Mouse (Mus musculus) gastrocnemius, postnatal 14 days (tissue): ENCODE measurements around the gene Pip5k1b. TPM values are rescaled to one million over a fixed set of nuclear protein-coding genes. Genes with fewer than 3 reads are reported as not detected.
A peak's percentile ranks its signal among the peaks of the same experiment; 100 is the strongest.

Source experiments
- DNase-seq: peaks from one replicate; pipeline ENCODE4 v3.0.0; 2021; ENCODE audit warnings: mixed read lengths
- intact Hi-C: fragments of 180-260 bp; cut with DNase I; formaldehyde crosslinking; loops from one replicate; pipeline ENCODE4 v1.15.1; 2025; ENCODE audit warnings: low total_unique reads
- total RNA-seq, 2 experiments: library from RNA; stranded (reverse); gene quantifications; 2 replicates each; pipeline ENCODE4 v1.2.3; 2021

Pip5k1b gene
- total RNA-seq, 2 experiments from 2014 or later = 0.51 to 1.0 TPM

DNA sequence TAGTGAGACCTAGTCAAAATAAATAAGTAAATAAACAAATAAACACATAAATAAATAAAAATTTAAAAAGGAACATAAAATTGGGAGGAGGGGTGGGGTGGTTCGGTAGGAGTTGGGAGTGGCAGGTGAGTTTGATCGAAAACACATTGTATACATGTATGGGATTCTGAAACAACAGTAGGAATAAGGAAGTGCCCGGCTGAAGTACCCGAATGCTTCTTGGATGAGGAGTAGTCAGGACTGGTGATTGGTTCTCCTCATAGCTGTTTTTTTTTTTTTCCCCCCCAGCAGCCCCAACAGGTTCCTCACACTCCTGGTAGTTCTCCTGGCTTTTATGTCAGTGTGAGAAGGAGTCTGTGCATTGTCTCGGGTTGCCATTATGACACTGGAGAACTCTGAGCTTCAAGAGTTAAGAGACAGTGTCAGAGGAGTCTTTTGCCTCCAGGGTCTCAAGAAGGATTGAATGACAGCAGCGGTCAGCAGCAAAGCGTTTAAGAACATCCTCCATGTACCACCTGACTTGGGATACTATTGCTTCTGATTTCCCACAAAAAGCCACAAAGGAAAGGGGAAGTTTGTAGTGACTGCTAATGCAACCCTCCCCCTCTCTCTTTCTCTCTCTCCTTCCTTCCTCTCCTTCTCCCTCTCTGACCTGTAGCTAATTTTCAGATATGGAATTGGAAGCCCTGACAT lies 274.2 kb downstream of the Pip5k1b start:
- no peak for DNase-seq
- intact Hi-C loops = no loop called here

DNA sequence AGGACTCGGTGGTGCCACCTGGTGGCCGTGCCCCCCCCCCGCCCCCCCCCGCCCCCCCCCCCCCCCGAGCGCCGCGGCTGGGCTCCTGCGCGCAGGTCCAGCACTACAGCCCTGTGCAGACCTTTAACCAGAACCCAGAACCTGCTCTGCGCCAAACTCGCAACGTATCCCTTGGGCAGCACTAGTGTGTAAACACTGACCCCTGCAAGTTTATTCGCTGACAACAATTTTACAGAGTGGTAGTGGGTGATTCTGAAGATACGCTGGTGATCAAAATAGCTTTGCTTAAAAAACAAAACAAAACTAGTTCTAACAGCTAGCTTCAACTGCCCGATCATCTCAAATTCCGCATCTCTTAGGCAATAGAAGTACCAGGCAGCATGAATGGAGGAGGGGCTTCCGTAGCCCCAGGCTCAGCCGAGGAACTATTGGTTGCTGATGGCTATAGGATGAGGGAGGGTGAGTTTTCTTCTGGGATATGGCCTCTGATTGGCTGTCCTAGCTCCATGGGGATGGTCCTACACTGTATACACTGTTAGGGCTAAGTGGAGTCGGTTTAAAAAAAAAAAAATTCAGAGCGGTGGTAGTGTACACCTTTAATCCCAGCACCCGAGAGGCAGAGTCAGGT lies 275.0 kb downstream of the Pip5k1b start, which contains the start of gene Fxn:
Gene Fxn, minus strand, starts transcription at position 5 of the 628 bp plus-strand sequence.
- intact Hi-C loops = no loop called here
- DNase-seq = no peak

DNA sequence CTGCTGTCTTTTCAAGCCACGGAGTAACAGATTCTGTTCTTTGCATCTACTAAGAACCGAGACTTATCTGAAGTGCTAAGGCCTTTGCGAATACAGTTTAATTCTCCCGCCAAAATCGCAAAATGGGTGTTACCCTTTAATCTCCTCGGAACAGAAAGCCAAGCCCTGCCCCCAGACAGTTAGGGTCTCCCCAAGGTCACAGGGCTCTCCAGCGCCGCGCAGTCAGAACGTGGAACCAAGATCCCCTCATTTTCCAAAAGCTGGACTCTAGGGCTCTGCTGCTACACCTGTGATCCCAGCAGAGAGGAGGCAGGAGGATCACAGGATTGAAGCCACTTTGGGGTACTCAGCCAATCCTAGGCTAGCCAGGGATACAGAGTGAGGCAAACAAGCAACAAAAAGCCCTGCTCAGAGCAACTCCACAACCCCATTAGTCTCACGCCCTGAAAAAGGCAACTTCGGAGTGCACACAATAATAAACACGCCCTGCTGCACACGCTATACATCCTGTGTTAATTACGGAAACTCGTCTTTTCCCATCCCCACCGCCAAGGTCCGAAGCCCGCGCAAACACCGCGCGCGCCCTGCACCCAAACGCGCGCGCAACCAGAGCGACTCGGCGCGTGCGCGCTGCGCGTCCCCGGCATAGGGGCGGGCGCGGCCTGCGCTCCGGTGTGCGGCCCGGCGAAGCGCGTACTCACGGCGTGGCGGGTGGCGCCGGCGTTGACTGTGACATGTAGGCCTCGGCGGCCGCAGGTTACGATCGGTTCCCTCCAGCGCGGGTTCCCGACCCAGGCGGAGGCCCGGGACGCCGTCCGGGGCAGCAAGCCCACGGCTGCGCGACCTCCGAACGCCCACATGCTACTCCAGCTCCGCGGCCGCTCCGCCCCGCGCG lies 275.7 kb downstream of the Pip5k1b start:
- intact Hi-C loops = loop anchor here (5.0 kb wide), 1 partner anchor 123 kb away; no protein-coding TSS in a partner anchor
- peak; percentile 78 for DNase-seq

DNA sequence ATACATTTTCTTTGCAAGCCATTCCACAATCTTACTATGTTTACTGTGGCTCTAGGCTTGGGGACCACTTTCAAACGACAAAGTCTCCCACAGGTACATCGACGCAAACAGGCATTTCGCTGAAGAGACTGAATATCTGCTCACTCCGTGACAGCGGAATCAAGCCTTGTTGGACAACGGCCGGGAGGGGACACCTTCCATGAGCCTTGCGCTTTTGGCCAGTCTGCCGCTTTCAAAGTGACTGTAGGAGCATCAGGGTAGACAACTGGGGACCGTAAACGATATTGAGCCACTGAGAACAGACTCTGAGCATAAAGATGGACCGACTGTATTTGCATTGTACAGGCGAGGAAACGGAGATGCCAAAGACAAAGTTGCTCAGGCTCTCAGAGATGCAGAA lies 276.8 kb downstream of the Pip5k1b start:
- DNase-seq = no peak
- intact Hi-C loops = loop anchor here (5.0 kb wide), 1 partner anchor 122 kb away; no protein-coding TSS in a partner anchor

DNA sequence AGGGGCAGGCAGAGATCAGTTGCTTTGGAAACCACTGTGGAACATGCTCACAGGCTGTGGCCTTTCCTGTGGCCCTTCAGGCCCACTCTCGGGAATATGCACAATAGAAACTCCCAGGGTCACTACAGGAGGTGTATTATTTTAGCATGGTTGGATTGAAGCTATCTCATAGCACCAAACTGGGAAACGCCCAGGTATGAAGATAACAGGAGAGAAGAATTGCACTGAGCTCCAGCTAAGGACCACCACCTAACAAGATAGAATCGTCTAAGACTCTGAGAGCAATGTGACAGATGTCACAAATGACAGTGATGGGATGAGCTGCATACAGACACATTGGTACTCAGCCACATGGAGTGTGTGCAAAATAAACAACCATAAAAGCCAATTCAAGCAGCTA lies 281.4 kb downstream of the Pip5k1b start:
- no peak for DNase-seq
- intact Hi-C loops = no loop called here

DNA sequence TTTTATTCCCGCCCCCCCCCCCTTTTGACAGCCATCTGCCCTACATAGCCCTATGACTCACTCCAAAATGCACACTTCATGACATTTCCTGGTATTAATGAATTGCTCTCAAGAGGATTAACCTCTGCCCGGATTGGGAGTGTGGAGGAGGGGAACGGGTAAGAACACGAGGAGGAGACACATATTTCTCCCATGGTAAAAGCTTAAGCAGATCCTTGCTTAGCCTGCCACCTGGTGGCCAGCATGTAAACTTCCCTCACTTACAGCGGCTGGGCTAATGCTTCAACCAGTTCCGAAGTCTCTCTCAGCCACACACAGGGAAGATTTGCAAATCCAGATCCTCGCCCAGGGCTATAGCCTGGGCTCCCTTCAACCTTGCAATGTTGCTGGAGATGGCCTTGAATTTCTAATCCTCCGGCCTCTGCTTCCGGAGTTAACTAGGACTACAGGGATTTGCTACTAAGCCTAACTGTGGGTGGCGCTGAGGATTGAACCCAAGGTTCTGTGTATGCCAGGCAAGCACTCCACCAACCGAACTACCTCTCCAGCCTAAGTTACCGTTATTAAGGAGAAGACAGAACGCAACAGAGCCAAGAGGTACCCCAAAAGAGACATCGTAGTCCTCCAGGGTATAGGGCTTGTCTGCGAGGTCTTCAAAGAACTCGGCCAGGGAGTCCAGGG lies 283.8 kb downstream of the Pip5k1b start:
- intact Hi-C loops = no loop called here
- peak; percentile 79 for DNase-seq

- no peak for DNase-seq
These were observed 284.3 kb downstream of the Pip5k1b start for GRCm38 (mm10) chr19:24271326-24271725.

GRCm38 (mm10) chr19:24268531-24268930 lies 287.1 kb downstream of the Pip5k1b start:
- DNase-seq = no peak

More at GRCm38 (mm10) chr19:24271326-24271725, 284.3 kb downstream of the Pip5k1b start:
- intact Hi-C loops = no loop called here

GRCm38 (mm10) chr19:24266046-24266830 lies 289.4 kb downstream of the Pip5k1b start:
- intact Hi-C loops = no loop called here
- DNase-seq = no peak

More at GRCm38 (mm10) chr19:24268531-24268930, 287.1 kb downstream of the Pip5k1b start:
- intact Hi-C loops = no loop called here

DNA sequence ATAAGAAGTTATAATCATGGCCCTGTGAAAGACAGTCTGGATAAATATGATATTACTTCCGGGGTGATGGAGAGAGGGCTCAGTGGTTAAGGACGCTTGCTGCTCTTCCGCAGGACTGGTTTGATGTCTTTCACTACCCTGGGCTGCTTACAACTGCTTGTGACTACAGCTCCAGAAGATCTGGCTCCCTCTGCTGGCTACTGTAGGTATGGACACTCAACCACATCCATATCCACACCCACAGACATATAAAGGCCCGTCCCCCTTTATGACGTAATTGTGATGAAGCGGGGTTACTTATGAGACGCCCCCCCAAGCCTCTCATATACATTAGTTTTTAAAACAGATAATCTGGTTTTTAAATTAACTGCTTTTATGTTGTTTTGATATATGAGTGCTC lies 290.7 kb downstream of the Pip5k1b start:
- intact Hi-C loops = loop anchor here (5.0 kb wide), 1 partner anchor 113 kb away; no protein-coding TSS in a partner anchor
- DNase-seq = peak; percentile 68

DNA sequence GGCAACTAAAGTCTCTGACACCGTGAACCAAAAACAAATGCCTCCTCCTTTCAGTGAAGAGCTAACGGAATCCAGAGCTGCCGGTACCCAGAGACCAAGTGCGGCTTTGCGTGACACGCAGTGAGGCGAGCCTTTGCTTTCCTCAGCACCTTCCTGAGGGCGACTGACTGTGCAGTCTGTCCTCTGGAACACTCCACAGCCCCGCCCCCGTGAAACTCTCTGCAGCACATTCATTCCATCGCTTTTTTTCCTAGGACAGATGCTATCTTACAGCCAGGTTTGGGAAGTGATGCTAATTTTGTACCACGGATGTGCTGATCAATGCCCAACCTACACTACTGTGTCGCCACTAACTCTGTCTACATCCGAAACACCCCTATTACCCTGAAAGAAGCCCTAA lies 292.9 kb downstream of the Pip5k1b start:
- intact Hi-C loops = loop anchor here (5.0 kb wide), 1 partner anchor 110 kb away; no protein-coding TSS in a partner anchor

GRCm38 (mm10) chr19:24259390-24260351 lies 296.0 kb downstream of the Pip5k1b start:
- DNase-seq = no peak
- intact Hi-C loops = loop anchor here (5.0 kb wide), 1 partner anchor 107 kb away; no protein-coding TSS in a partner anchor

More for the DNA sequence above, 292.9 kb downstream of the Pip5k1b start:
- DNase-seq = no peak

DNA sequence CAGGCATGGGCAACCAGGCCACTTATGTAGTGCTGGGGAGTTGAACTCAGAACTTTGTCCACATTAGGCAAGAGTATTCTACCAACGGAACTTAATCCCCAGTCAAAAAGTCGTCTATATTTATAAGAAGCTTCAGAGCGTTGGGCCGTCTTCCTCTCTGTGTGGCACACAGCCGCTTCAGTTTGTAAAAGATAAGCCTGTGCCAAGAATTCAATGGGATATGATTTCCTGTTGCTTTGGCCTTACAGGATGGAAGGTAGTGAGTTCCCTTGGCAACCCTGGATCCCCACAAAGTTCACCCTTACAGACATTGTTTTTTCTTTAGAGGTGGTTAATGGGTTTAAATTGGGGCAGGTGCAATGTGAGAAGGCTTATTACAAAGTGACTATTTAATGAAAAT lies 297.3 kb downstream of the Pip5k1b start:
- no peak for DNase-seq
- intact Hi-C loops = no loop called here

DNA sequence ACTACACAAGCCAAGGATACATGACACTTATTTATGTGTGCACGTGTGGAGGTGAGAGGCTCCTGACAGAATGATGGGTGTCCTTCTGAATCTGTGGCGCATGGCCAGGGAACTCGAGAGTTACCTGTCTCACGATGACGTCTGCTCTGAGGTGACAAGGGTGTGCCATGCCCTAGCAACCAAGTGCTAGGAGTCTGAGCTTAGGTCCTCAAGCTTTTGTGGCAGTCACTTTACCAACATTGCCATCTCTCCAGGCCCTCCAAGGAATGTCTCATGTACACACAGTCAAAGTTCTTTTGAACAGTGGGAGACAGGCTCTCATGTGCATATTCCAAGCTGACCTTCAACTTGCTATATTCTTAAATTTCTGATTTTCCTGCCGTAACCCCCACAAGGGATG lies 297.7 kb downstream of the Pip5k1b start:
- intact Hi-C loops = no loop called here

DNA sequence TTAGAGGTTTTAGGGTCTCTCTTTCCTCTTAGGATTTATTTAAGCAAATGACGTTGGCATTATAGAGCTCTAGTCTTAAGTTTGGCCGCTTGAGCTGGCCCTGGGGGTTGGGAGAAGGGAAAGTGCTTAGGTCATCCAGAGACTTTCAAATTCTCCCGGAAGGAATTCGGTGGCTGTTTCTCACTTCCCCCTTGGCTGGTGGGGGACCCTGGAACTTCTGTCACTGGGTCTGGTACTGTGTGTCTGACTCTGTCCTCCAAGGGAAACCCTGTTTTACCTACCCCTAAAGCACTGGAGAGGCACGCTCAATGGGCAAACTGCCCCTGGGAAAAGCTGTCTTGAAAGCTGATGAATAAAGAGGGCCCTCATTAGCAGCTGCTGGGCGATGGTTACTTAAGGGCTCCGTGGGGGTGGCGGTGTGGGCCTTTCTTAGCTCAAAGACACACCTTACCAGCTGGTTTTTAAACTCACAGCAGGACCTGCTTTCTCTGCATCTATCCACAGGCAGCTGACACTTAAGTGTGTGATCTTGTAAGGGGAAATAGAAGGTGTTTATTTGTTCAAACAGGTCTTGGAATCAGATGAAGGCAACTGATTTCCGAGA lies 301.9 kb downstream of the Pip5k1b start:
- intact Hi-C loops = no loop called here
- no peak for DNase-seq

More for the DNA sequence above, 297.7 kb downstream of the Pip5k1b start:
- no peak for DNase-seq

GRCm38 (mm10) chr19:24251869-24252268 lies 303.8 kb downstream of the Pip5k1b start:
- intact Hi-C loops = no loop called here
- no peak for DNase-seq
